22 mouse cellular contexts compared by ENCODE assay signal in the genomic region with DNA sequence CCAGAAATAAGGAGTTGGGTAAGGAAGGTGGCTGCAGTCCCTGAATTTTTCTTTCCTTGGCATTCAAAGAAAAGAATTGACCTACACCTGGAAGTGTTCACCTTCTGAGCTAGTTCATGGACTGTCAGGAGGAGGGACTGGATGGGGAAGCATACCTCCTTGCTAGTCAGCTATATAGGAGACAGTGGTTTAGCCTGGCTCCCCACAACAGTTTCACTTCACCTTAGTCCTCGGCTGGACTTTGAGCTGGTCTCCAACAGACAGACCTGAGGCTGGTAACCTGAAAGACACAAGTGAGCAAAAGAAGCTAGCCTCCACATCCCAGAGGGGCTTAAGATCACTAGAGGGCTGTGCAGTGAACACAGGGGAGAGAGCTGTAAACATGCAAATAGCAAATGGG.
"Had no signal": no experiment of that assay in that cellular context is flagged by ENCODE, and none has a peak within 500 bp of the region (broad histone marks: within the 10 kb centered on the region; RNA-seq: fewer than 3 reads in every experiment).

No protein-coding gene starts in this region.

- H3K27ac ChIP-seq: kidney, postnatal 0 days; limb, embryonic 10.5 days; limb, embryonic 13.5 days; liver, embryonic 12.5 days; liver, embryonic 15.5 days; lung, embryonic 15.5 days; midbrain, embryonic 12.5 days; midbrain, embryonic 15.5 days; neural tube, embryonic 13.5 days; stomach, postnatal 0 days had no signal

- ATAC-seq: intestine, postnatal 0 days; liver, embryonic 12.5 days; midbrain, embryonic 15.5 days had no signal

- H3K9me3 ChIP-seq: limb, embryonic 10.5 days; limb, embryonic 13.5 days; liver, embryonic 12.5 days; liver, embryonic 15.5 days; lung, embryonic 15.5 days; midbrain, embryonic 12.5 days; midbrain, embryonic 15.5 days; neural tube, embryonic 13.5 days had no signal

- H3K4me1 ChIP-seq: limb, embryonic 10.5 days; limb, embryonic 13.5 days; liver, embryonic 12.5 days; liver, embryonic 15.5 days; lung, embryonic 15.5 days; midbrain, embryonic 12.5 days; midbrain, embryonic 15.5 days; neural tube, embryonic 13.5 days had no signal

- H3K4me2 ChIP-seq: limb, embryonic 13.5 days; liver, embryonic 12.5 days; liver, embryonic 15.5 days; lung, embryonic 15.5 days; midbrain, embryonic 12.5 days; midbrain, embryonic 15.5 days; neural tube, embryonic 13.5 days had no signal

- H3K27me3 ChIP-seq: limb, embryonic 13.5 days; liver, embryonic 12.5 days; liver, embryonic 15.5 days; lung, embryonic 15.5 days; midbrain, embryonic 15.5 days had no signal

- DNase-seq: kidney, adult 2 months; kidney, postnatal 25 days; liver; lung, adult 18-20 months; lung, postnatal 10 days; lung, postnatal 36 days; retina, postnatal 1 day; right cerebral cortex, postnatal 25 days; thymus, adult 2 months; thymus, postnatal 14 days had no signal

- H3K9ac ChIP-seq: limb, embryonic 13.5 days; liver, embryonic 12.5 days; liver, embryonic 15.5 days; lung, embryonic 15.5 days; midbrain, embryonic 12.5 days; midbrain, embryonic 15.5 days; neural tube, embryonic 13.5 days had no signal

- H3K36me3 ChIP-seq: limb, embryonic 10.5 days; limb, embryonic 13.5 days; liver, embryonic 12.5 days; liver, embryonic 15.5 days; lung, embryonic 15.5 days; midbrain, embryonic 12.5 days; midbrain, embryonic 15.5 days; neural tube, embryonic 13.5 days had no signal

- H3K4me3 ChIP-seq: limb, embryonic 10.5 days; limb, embryonic 13.5 days; liver, embryonic 12.5 days; liver, embryonic 15.5 days; lung, embryonic 15.5 days; midbrain, embryonic 12.5 days; midbrain, embryonic 15.5 days; myocyte; neural tube, embryonic 13.5 days had no signal
